Mouse (Mus musculus): ENCODE measurements around the gene Zfp57. TPM values are rescaled to one million over a fixed set of nuclear protein-coding genes. Genes with fewer than 3 reads are reported as not detected.

Gene Zfp57
- polyA plus RNA-seq, 1 experiment from 2014 or later = 199 TPM

DNA sequence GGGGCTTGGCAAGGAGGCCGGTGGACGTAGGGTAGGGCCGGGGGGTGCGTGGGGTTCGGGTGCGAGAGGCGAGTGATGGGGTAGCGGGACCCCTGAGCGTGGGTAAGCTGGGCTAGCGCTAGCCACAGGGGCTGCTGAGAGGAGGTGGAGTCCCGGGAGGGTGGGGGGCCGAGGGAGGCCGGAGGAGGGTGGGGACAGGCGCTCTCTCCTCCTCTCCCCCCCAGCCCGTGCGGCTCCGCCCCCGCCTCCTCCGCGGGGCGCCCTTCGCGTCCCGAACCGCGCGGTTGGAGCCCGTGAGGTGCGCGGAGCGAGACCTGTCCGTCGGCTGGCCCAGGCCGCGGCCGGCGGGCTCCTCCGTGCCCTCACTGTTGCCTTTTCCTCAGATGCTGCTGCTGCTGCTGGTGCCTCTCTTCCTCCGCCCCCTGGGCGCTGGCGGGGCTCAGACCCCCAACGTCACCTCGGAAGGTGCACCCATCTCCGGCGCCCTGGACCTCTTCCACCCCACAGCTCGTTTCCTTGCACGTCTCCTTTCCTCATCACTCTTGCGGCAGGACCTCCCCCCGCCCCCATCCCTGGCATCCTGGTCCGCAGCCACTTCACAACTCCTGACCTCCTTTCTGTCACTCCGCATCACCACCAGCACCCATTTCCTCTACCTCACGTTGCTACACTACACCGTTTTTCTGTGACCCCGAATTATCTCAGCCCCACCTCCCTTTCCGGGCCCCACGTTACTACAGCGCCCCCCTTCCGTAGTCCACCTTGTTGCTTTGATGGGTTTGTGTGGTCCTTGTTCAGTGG, 45.5 kb downstream of the Zfp57 start:
- Histone ChIP-seq H3K9ac (ENCODE audit: low read length) (peak overlapping the region; percentile 97), H3K4me3 (ENCODE audit: low read depth, low read length) (peak overlapping the region; percentile 82), H3K36me3 (ENCODE audit: control insufficient read depth, insufficient read depth, low read length) (no peaks in the 10 kb centered on the region), H3K4me2 (ENCODE audit: low read length) (peak overlapping the region; percentile 83), H3K27ac (ENCODE audit: low read depth, low read length) (peak overlapping the region; percentile 95), H3K4me1 (ENCODE audit: control insufficient read depth, insufficient read depth, low read length) (peaks cover 25% of the 10 kb centered on the region), H3K27me3 (replicated peaks; ENCODE audit: control insufficient read depth, insufficient read depth, low read length) (no peaks in the 10 kb centered on the region), H3K9me3 (replicated peaks; ENCODE audit: control insufficient read depth, low read length) (no peaks in the 10 kb centered on the region)
- DNase-seq (ENCODE audit: low spot score) (peak; percentile 72), ATAC-seq (peak; percentile 69)
- WGBS = under 1% methylated on average over 40 of the region's 58 CpGs

DNA sequence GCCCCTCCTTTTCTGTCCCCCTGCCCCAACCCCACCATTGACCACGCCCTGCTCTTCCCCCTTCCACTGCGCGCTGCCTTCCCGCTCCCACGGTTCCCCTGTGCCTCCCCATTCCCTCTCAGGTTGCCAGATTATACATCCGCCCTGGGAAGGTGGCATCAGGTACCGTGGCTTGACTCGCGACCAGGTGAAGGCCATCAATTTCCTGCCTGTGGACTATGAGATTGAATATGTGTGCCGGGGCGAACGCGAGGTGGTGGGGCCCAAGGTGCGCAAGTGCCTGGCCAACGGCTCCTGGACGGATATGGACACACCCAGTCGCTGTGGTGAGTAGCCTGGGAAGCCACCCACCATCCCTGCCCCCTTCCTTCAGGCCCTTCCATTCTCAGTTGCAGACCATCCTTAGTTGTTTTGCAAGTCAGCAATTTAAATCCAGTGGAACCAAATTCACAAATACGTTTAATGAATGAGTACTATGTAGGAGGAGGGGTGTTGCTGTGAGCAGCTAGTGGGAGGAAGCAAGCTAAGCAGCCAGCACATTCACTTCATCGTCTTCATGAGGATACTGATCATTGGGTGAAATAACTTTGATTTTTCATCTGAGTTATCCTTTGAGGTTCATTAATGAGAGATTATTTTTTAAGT, 46.5 kb downstream of the Zfp57 start:
- Histone ChIP-seq H3K9ac (ENCODE audit: low read length) (peak overlapping the region; percentile 97), H3K27ac (ENCODE audit: low read depth, low read length) (peak overlapping the region; percentile 63), H3K27me3 (replicated peaks; ENCODE audit: control insufficient read depth, insufficient read depth, low read length) (no peaks in the 10 kb centered on the region), H3K4me1 (ENCODE audit: control insufficient read depth, insufficient read depth, low read length) (peaks cover 25% of the 10 kb centered on the region), H3K36me3 (ENCODE audit: control insufficient read depth, insufficient read depth, low read length) (no peaks in the 10 kb centered on the region), H3K4me2 (ENCODE audit: low read length) (peak overlapping the region; percentile 83), H3K4me3 (ENCODE audit: low read depth, low read length) (peak overlapping the region; percentile 82), H3K9me3 (replicated peaks; ENCODE audit: control insufficient read depth, low read length) (no peaks in the 10 kb centered on the region)
- 15% methylated on average over 19 of the region's 19 CpGs for WGBS
- DNase-seq (ENCODE audit: low spot score) (no peak), ATAC-seq (no peak)

DNA sequence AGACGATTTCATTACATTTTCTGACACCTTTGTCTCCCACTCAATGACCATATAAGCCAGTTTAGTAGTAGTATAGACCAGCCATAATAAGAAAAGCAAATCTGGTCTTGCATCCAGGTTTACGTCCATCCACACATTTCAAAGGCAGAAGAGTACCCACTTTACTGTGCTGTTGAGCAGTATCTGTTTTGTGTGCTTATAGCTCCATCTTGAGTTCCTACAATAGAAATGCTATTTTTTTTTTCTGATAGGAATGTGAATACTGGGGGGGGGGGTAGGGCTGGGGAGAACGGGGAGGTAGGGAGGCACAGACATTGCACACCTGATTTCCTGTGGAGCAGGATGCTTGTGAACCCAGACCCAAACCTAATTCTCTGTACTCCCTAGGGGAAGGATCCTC, 47.0 kb downstream of the Zfp57 start:
- no peaks in the 10 kb centered on the region for H3K36me3 ChIP-seq (ENCODE audit: control insufficient read depth, insufficient read depth, low read length)
- WGBS = 42% methylated on average over 3 of the region's 3 CpGs
- peaks cover 25% of the 10 kb centered on the region for H3K4me1 ChIP-seq (ENCODE audit: control insufficient read depth, insufficient read depth, low read length)
- DNase-seq (ENCODE audit: low spot score) (peak; percentile 82), ATAC-seq (no peak)
- peak overlapping the region; percentile 82; the same call in 1 of the 2 replicates for H3K4me3 ChIP-seq (ENCODE audit: low read depth, low read length)
- peak overlapping the region; percentile 83 for H3K4me2 ChIP-seq (ENCODE audit: low read length)
- no peaks in the 10 kb centered on the region for H3K9me3 ChIP-seq (replicated peaks; ENCODE audit: control insufficient read depth, low read length)
- H3K27ac ChIP-seq (ENCODE audit: low read depth, low read length) = no peak overlapping the region
- peak overlapping the region; percentile 97; the same call in 1 of the 2 replicates for H3K9ac ChIP-seq (ENCODE audit: low read length)
- H3K27me3 ChIP-seq (replicated peaks; ENCODE audit: control insufficient read depth, insufficient read depth, low read length) = no peaks in the 10 kb centered on the region

DNA sequence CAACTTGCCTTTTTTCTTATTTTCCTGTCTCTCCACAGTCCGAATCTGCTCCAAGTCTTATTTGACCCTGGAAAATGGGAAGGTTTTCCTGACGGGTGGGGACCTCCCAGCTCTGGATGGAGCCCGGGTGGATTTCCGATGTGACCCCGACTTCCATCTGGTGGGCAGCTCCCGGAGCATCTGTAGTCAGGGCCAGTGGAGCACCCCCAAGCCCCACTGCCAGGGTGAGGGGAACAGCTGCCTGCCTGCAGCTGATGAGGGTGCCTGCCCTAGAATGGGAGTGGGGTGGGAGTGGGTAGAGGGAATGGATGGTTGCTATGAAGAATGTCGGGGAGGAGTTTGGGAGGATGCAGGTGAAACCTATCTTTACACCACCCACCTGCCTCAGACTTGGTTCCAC, 47.4 kb downstream of the Zfp57 start:
- no peaks in the 10 kb centered on the region for H3K9me3 ChIP-seq (replicated peaks; ENCODE audit: control insufficient read depth, low read length)
- H3K9ac ChIP-seq (ENCODE audit: low read length) = 0 out of 2 replicates have a peak overlapping the region, but pooled peaks have one; percentile 25
- H3K36me3 ChIP-seq (ENCODE audit: control insufficient read depth, insufficient read depth, low read length) = peaks cover 1% of the 10 kb centered on the region; the same call in 1 of the 2 replicates
- WGBS = 65% methylated on average over 7 of the region's 7 CpGs
- no peak for ATAC-seq
- no peak for DNase-seq (ENCODE audit: low spot score)
- H3K4me2 ChIP-seq (ENCODE audit: low read length) = peak overlapping the region; percentile 83
- H3K4me3 ChIP-seq (ENCODE audit: low read depth, low read length) = 0 out of 2 replicates have a peak overlapping the region, but pooled peaks have one; percentile 5
- H3K27ac ChIP-seq (ENCODE audit: low read depth, low read length) = no peak overlapping the region
- peaks cover 25% of the 10 kb centered on the region for H3K4me1 ChIP-seq (ENCODE audit: control insufficient read depth, insufficient read depth, low read length)
- H3K27me3 ChIP-seq (replicated peaks; ENCODE audit: control insufficient read depth, insufficient read depth, low read length) = no peaks in the 10 kb centered on the region

DNA sequence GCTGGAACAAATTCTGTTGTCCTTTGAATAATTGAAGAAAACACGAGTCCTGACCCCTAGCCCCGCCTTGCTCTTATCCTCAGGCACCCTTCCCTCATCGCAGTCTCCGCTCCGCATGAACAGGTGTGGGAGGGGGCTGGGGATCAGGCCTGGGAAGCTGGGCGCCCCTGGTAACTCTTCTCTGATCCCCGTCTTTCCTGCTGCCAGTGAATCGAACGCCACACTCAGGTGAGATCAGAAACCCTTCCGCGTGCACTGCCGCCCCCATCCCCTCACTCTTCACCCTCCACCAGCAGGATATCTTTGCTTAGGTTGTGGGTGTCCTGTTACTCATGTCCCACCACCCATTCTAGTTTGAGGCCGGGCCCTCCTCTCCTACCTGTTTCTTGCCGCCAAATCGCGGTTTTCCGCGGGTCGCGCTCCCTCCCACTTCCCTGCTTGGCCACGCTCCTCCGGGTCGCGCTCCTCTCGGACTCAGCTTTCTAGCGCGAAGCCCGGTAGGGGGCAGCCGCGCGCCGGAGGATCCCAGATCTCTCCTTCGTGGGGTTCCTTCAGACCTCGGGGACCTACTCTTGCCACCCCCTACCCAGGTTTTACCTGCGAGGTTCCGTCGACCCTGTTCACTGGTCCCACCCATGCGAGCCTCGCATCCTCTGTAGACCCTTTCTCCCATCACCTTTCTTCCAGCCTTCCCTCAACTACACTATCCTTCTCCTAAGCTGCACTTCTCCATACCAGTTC, 48.8 kb downstream of the Zfp57 start:
- ATAC-seq = peak; percentile 13
- 2% methylated on average over 39 of the region's 39 CpGs for WGBS
- Histone ChIP-seq H3K9ac (ENCODE audit: low read length) (peak overlapping the region; percentile 91), H3K27ac (ENCODE audit: low read depth, low read length) (peak overlapping the region; percentile 68), H3K27me3 (replicated peaks; ENCODE audit: control insufficient read depth, insufficient read depth, low read length) (no peaks in the 10 kb centered on the region), H3K9me3 (replicated peaks; ENCODE audit: control insufficient read depth, low read length) (no peaks in the 10 kb centered on the region), H3K36me3 (ENCODE audit: control insufficient read depth, insufficient read depth, low read length) (peaks cover 15% of the 10 kb centered on the region), H3K4me2 (ENCODE audit: low read length) (peak overlapping the region; percentile 83), H3K4me3 (ENCODE audit: low read depth, low read length) (peak overlapping the region; percentile 73), H3K4me1 (ENCODE audit: control insufficient read depth, insufficient read depth, low read length) (peaks cover 25% of the 10 kb centered on the region)
- peak; percentile 71 for DNase-seq (ENCODE audit: low spot score)

DNA sequence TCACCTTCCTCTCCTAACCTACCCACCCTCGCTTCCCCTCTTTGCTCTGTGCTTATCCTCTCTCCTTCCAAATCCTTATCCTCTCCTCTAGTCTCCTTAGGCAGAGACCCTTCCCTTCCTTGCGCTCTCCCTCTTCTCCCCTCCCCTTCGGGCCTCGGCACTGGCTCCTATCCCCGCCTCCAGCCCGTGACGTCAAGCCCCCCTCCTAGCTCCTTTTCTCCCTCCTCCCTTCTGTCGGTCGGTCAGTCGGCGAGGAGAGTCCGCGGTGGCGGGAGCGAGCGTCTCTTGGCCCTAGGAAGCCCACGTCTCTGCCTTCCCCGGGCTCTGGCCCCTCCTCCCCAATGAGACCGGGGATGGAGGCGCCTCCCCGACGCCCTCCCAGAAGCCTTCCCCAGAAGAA, 49.4 kb downstream of the Zfp57 start:
- H3K4me2 ChIP-seq (ENCODE audit: low read length) = peak overlapping the region; percentile 83
- H3K27ac ChIP-seq (ENCODE audit: low read depth, low read length) = peak overlapping the region; percentile 68
- H3K27me3 ChIP-seq (replicated peaks; ENCODE audit: control insufficient read depth, insufficient read depth, low read length) = no peaks in the 10 kb centered on the region
- peak; percentile 62 for ATAC-seq
- H3K9ac ChIP-seq (ENCODE audit: low read length) = peak overlapping the region; percentile 91
- peaks cover 21% of the 10 kb centered on the region for H3K36me3 ChIP-seq (ENCODE audit: control insufficient read depth, insufficient read depth, low read length)
- DNase-seq (ENCODE audit: low spot score) = peak; percentile 91
- under 1% methylated on average over 22 of the region's 22 CpGs for WGBS
- H3K4me3 ChIP-seq (ENCODE audit: low read depth, low read length) = peak overlapping the region; percentile 73
- no peaks in the 10 kb centered on the region for H3K9me3 ChIP-seq (replicated peaks; ENCODE audit: control insufficient read depth, low read length)
- H3K4me1 ChIP-seq (ENCODE audit: control insufficient read depth, insufficient read depth, low read length) = peaks cover 20% of the 10 kb centered on the region

DNA sequence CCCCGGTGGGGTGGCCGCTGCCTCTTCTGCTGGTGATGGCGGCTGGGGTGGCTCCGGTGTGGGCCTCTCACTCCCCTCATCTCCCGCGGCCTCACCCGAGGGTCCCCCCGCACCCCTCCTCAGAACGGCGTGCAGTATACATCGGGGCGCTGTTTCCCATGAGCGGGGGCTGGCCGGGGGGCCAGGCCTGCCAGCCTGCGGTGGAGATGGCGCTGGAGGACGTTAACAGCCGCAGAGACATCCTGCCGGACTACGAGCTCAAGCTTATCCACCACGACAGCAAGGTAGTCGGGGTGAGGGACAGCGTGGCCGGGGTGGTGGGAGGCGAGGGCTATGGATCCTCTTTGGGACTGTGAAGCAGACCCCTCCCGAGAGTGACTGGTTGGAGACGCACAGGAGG, 49.9 kb downstream of the Zfp57 start:
- Histone ChIP-seq H3K9ac (ENCODE audit: low read length) (peak overlapping the region; percentile 91), H3K27me3 (replicated peaks; ENCODE audit: control insufficient read depth, insufficient read depth, low read length) (no peaks in the 10 kb centered on the region), H3K27ac (ENCODE audit: low read depth, low read length) (peak overlapping the region; percentile 63; the same call in 1 of the 2 replicates), H3K4me1 (ENCODE audit: control insufficient read depth, insufficient read depth, low read length) (peaks cover 20% of the 10 kb centered on the region), H3K4me3 (ENCODE audit: low read depth, low read length) (peak overlapping the region; percentile 73), H3K36me3 (ENCODE audit: control insufficient read depth, insufficient read depth, low read length) (peaks cover 26% of the 10 kb centered on the region), H3K9me3 (replicated peaks; ENCODE audit: control insufficient read depth, low read length) (no peaks in the 10 kb centered on the region), H3K4me2 (ENCODE audit: low read length) (peak overlapping the region; percentile 83)
- WGBS = 2% methylated on average over 26 of the region's 27 CpGs
- DNase-seq (ENCODE audit: low spot score) (no peak), ATAC-seq (peak; percentile 14; the same call in 1 of the 2 replicates)

DNA sequence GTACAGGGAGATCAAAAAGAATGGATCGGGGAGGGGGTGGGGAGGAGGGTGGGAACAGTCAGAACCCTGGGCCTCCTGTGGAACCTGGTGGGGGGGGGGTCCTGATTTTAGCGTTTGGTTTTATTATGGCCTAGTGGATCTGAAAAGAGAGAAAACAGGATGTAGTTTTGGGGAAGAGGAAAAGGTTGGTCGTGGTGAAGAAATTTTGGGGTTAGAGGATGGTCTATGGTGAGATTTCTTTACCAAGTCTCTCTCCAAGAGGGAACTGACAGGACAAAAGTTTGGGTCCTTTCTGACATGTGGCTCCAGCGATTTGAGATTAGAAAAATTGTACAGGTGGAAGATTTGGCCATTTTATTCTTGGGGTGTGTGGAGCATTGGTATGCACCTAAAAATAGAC, 50.8 kb downstream of the Zfp57 start:
- H3K4me1 ChIP-seq (ENCODE audit: control insufficient read depth, insufficient read depth, low read length) = peaks cover 20% of the 10 kb centered on the region
- H3K9me3 ChIP-seq (replicated peaks; ENCODE audit: control insufficient read depth, low read length) = no peaks in the 10 kb centered on the region
- H3K27me3 ChIP-seq (replicated peaks; ENCODE audit: control insufficient read depth, insufficient read depth, low read length) = no peaks in the 10 kb centered on the region
- peak overlapping the region; percentile 91; the same call in 1 of the 2 replicates for H3K9ac ChIP-seq (ENCODE audit: low read length)
- DNase-seq (ENCODE audit: low spot score) = no peak
- peaks cover 34% of the 10 kb centered on the region for H3K36me3 ChIP-seq (ENCODE audit: control insufficient read depth, insufficient read depth, low read length)
- H3K4me2 ChIP-seq (ENCODE audit: low read length) = peak overlapping the region; percentile 83
- ATAC-seq = no peak
- no peak overlapping the region for H3K27ac ChIP-seq (ENCODE audit: low read depth, low read length)
- 60% methylated on average over 4 of the region's 4 CpGs for WGBS
- H3K4me3 ChIP-seq (ENCODE audit: low read depth, low read length) = peak overlapping the region; percentile 73
